Mouse (Mus musculus) heart, adult 2 months (tissue): ENCODE measurements around the gene Pom121l2.

Experiments used
- CTCF ChIP-seq: fragments of 200-600 bp; IDR thresholded peaks from 2 replicates; pipeline ENCODE4 v1.8.1; 2022; ENCODE audit warnings: antibody characterized with exemption, mild to moderate bottlenecking, moderate library complexity
- POLR2A ChIP-seq: fragments of 200-500 bp; IDR thresholded peaks from 2 replicates; pipeline ENCODE4 v1.6.1; 2011; ENCODE audit warnings: mild to moderate bottlenecking, low read depth, low read length, control low read depth; ENCODE audit not compliant: insufficient read depth

- TF ChIP-seq POLR2A (no peak), CTCF (no peak)
These were observed 26.1 kb downstream of the Pom121l2 start for GRCm38 (mm10) chr13:22007121-22007510.
